Mouse (Mus musculus): ENCODE results near the gene Mafk.

DNA sequence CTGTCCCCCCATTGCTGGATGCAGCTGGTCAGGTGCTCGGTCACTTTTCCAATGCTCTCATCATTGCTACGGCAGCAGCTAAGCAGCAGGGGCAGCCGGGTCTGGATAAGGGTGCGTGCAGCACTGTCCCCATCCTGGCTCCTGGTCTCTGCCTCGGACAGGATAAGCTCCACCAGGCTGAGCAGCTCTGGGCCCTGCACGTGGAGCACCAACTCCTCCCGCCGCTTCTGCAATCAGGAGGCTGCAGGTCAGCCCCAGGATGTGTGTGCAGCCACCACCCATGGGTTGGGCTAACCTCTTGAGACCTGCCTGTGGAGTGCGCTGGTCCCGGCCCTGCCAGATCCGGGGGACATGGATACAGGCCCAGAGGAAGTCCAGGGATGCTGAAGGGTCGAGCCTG lies 35.2 kb upstream of the Mafk start:
- no peak for TF ChIP-seq GATA1 (IDR thresholded peaks at IDR 0.05; ENCODE audit: borderline replicate concordance, low read length)
- no peak for TF ChIP-seq FLI1 (IDR thresholded peaks at IDR 0.05; ENCODE audit: low read length)
